Mouse (Mus musculus): ENCODE results near the gene Gm37240. TPM values are rescaled to one million over a fixed set of nuclear protein-coding genes. Genes with fewer than 3 reads are reported as not detected.

The Gm37240 gene
- polyA plus RNA-seq, 1 experiment: 1.9 TPM

- no peak overlapping the region for H3K27ac ChIP-seq (ENCODE audit: insufficient read depth, low read length)
- no peaks in the 10 kb centered on the region for H3K4me1 ChIP-seq (ENCODE audit: control insufficient read depth, insufficient read depth, low read length)
- TF ChIP-seq POLR2A (IDR thresholded peaks at IDR 0.05; ENCODE audit: low read depth, low read length) (no peak), CTCF (IDR thresholded peaks at IDR 0.05; ENCODE audit: borderline replicate concordance, insufficient read depth, low read length) (no peak)
- H3K4me3 ChIP-seq (ENCODE audit: insufficient read depth, low read length): no peak overlapping the region
These were observed 835.1 kb downstream of the Gm37240 start for GRCm38 (mm10) chr3:85052196-85052595.

GRCm38 (mm10) chr3:85048569-85048968, 838.7 kb downstream of the Gm37240 start:
- TF ChIP-seq CTCF (IDR thresholded peaks at IDR 0.05; ENCODE audit: borderline replicate concordance, insufficient read depth, low read length) (no peak), POLR2A (IDR thresholded peaks at IDR 0.05; ENCODE audit: low read depth, low read length) (no peak)
- Histone ChIP-seq H3K27ac (ENCODE audit: insufficient read depth, low read length) (no peak overlapping the region), H3K4me1 (ENCODE audit: control insufficient read depth, insufficient read depth, low read length) (no peaks in the 10 kb centered on the region)

GRCm38 (mm10) chr3:85043679-85044218, 843.6 kb downstream of the Gm37240 start:
- TF ChIP-seq CTCF (IDR thresholded peaks at IDR 0.05; ENCODE audit: borderline replicate concordance, insufficient read depth, low read length) (no peak), POLR2A (IDR thresholded peaks at IDR 0.05; ENCODE audit: low read depth, low read length) (no peak)
- Histone ChIP-seq H3K4me3 (ENCODE audit: insufficient read depth, low read length) (no peak overlapping the region), H3K4me1 (ENCODE audit: control insufficient read depth, insufficient read depth, low read length) (no peaks in the 10 kb centered on the region), H3K27ac (ENCODE audit: insufficient read depth, low read length) (no peak overlapping the region)

More at GRCm38 (mm10) chr3:85048569-85048968, 838.7 kb downstream of the Gm37240 start:
- no peak overlapping the region for H3K4me3 ChIP-seq (ENCODE audit: insufficient read depth, low read length)

- Histone ChIP-seq H3K4me3 (ENCODE audit: insufficient read depth, low read length) (no peak overlapping the region), H3K27ac (ENCODE audit: insufficient read depth, low read length) (no peak overlapping the region), H3K4me1 (ENCODE audit: control insufficient read depth, insufficient read depth, low read length) (no peaks in the 10 kb centered on the region)
- TF ChIP-seq POLR2A (IDR thresholded peaks at IDR 0.05; ENCODE audit: low read depth, low read length): no peak
These were observed 845.2 kb downstream of the Gm37240 start for GRCm38 (mm10) chr3:85042126-85042525.

- H3K27ac ChIP-seq (ENCODE audit: insufficient read depth, low read length): no peak overlapping the region
- H3K4me1 ChIP-seq (ENCODE audit: control insufficient read depth, insufficient read depth, low read length): no peaks in the 10 kb centered on the region
- no peak for TF ChIP-seq POLR2A (IDR thresholded peaks at IDR 0.05; ENCODE audit: low read depth, low read length)
- TF ChIP-seq CTCF (IDR thresholded peaks at IDR 0.05; ENCODE audit: borderline replicate concordance, insufficient read depth, low read length): no peak
- no peak overlapping the region for H3K4me3 ChIP-seq (ENCODE audit: insufficient read depth, low read length)
These were observed 858.2 kb downstream of the Gm37240 start for GRCm38 (mm10) chr3:85029141-85029540.

- Histone ChIP-seq H3K27ac (ENCODE audit: insufficient read depth, low read length) (no peak overlapping the region), H3K4me1 (ENCODE audit: control insufficient read depth, insufficient read depth, low read length) (no peaks in the 10 kb centered on the region), H3K4me3 (ENCODE audit: insufficient read depth, low read length) (no peak overlapping the region)
- no peak for TF ChIP-seq POLR2A (IDR thresholded peaks at IDR 0.05; ENCODE audit: low read depth, low read length)
- no peak for TF ChIP-seq CTCF (IDR thresholded peaks at IDR 0.05; ENCODE audit: borderline replicate concordance, insufficient read depth, low read length)
These were observed 862.3 kb downstream of the Gm37240 start for GRCm38 (mm10) chr3:85024817-85025705.

- Histone ChIP-seq H3K4me1 (ENCODE audit: control insufficient read depth, insufficient read depth, low read length) (no peaks in the 10 kb centered on the region), H3K27ac (ENCODE audit: insufficient read depth, low read length) (no peak overlapping the region), H3K4me3 (ENCODE audit: insufficient read depth, low read length) (no peak overlapping the region)
- TF ChIP-seq CTCF (IDR thresholded peaks at IDR 0.05; ENCODE audit: borderline replicate concordance, insufficient read depth, low read length) (no peak), POLR2A (IDR thresholded peaks at IDR 0.05; ENCODE audit: low read depth, low read length) (no peak)
These were observed 863.1 kb downstream of the Gm37240 start for GRCm38 (mm10) chr3:85024237-85024636.

- no peak overlapping the region for H3K4me3 ChIP-seq (ENCODE audit: insufficient read depth, low read length)
- no peaks in the 10 kb centered on the region for H3K4me1 ChIP-seq (ENCODE audit: control insufficient read depth, insufficient read depth, low read length)
- no peak for TF ChIP-seq POLR2A (IDR thresholded peaks at IDR 0.05; ENCODE audit: low read depth, low read length)
- TF ChIP-seq CTCF (IDR thresholded peaks at IDR 0.05; ENCODE audit: borderline replicate concordance, insufficient read depth, low read length): no peak
- H3K27ac ChIP-seq (ENCODE audit: insufficient read depth, low read length): no peak overlapping the region
These were observed 864.5 kb downstream of the Gm37240 start for GRCm38 (mm10) chr3:85022800-85023199.

- TF ChIP-seq POLR2A (IDR thresholded peaks at IDR 0.05; ENCODE audit: low read depth, low read length) (no peak), CTCF (IDR thresholded peaks at IDR 0.05; ENCODE audit: borderline replicate concordance, insufficient read depth, low read length) (no peak)
- H3K4me1 ChIP-seq (ENCODE audit: control insufficient read depth, insufficient read depth, low read length): no peaks in the 10 kb centered on the region
- no peak overlapping the region for H3K27ac ChIP-seq (ENCODE audit: insufficient read depth, low read length)
- no peak overlapping the region for H3K4me3 ChIP-seq (ENCODE audit: insufficient read depth, low read length)
These were observed 865.5 kb downstream of the Gm37240 start for GRCm38 (mm10) chr3:85021816-85022215.

GRCm38 (mm10) chr3:85020137-85020536, 867.2 kb downstream of the Gm37240 start:
- Histone ChIP-seq H3K4me1 (ENCODE audit: control insufficient read depth, insufficient read depth, low read length) (no peaks in the 10 kb centered on the region), H3K27ac (ENCODE audit: insufficient read depth, low read length) (no peak overlapping the region), H3K4me3 (ENCODE audit: insufficient read depth, low read length) (no peak overlapping the region)
- TF ChIP-seq POLR2A (IDR thresholded peaks at IDR 0.05; ENCODE audit: low read depth, low read length): no peak
- no peak for TF ChIP-seq CTCF (IDR thresholded peaks at IDR 0.05; ENCODE audit: borderline replicate concordance, insufficient read depth, low read length)
